Mouse (Mus musculus): ENCODE results near the gene Rnf169. TPM values are rescaled to one million over a fixed set of nuclear protein-coding genes. Genes with fewer than 3 reads are reported as not detected.
"Not testable (repeated sequence)": the region's sequence is repeated elsewhere in the genome, so short reads cannot be mapped to it uniquely, and the experiment has no call there.

Gene Rnf169
- polyA plus RNA-seq, 2 experiments, result 1.6 to 2.2 TPM

- H3K9ac ChIP-seq (replicated peaks), result no peak overlapping the region
Measured at GRCm38 (mm10) chr7:99975819-99976575, 4.3 kb downstream of the Rnf169 start.

GRCm38 (mm10) chr7:99974208-99974970 is 5.9 kb downstream of the Rnf169 start:
- no peak for TF ChIP-seq CTCF (IDR thresholded peaks at IDR 0.05; ENCODE audit: low read depth)
- Histone ChIP-seq H3K9me3 (ENCODE audit: control insufficient read depth, low read length) (no peaks in the 10 kb centered on the region), H3K4me2 (ENCODE audit: low read depth) (no peak overlapping the region), H3K27me3 (ENCODE audit: control insufficient read depth, insufficient read depth, low read length) (no peaks in the 10 kb centered on the region), H3K36me3 (replicated peaks; ENCODE audit: control insufficient read depth, insufficient read depth, low read depth) (no peaks in the 10 kb centered on the region), H3K27ac (no peak overlapping the region), H3K9ac (replicated peaks) (no peak overlapping the region), H3K4me3 (ENCODE audit: insufficient read depth in 1 of 2, low read depth in 2 of 2, low read length in 2 of 2) (no peak overlapping the region), H3K4me1 (replicated peaks; ENCODE audit: control insufficient read depth in 2 of 2, insufficient read depth in 2 of 2, low read length in 1 of 2) (peaks cover 0 to 27% of the 10 kb centered on the region in 2 experiments; a peak in 2 of 4 replicates)
- ATAC-seq (ENCODE audit: insufficient read depth), result no peak
- 70% methylated on average over 10 of the region's 10 CpGs for WGBS (ENCODE audit: insufficient replicate concordance)
- DNase-seq (ENCODE audit: low read depth in 3 of 3, low spot score in 3 of 3), result no peak

More at GRCm38 (mm10) chr7:99975819-99976575, 4.3 kb downstream of the Rnf169 start:
- Histone ChIP-seq H3K27ac (no peak overlapping the region), H3K4me3 (ENCODE audit: insufficient read depth in 1 of 2, low read depth in 2 of 2, low read length in 2 of 2) (no peak overlapping the region), H3K4me2 (ENCODE audit: low read depth) (peak overlapping the region; percentile 27), H3K36me3 (replicated peaks; ENCODE audit: control insufficient read depth, insufficient read depth, low read depth) (no peaks in the 10 kb centered on the region), H3K9me3 (ENCODE audit: control insufficient read depth, low read length) (no peaks in the 10 kb centered on the region), H3K4me1 (replicated peaks; ENCODE audit: control insufficient read depth in 2 of 2, insufficient read depth in 2 of 2, low read length in 1 of 2) (peaks cover 4 to 28% of the 10 kb centered on the region in 2 experiments; a peak in 3 of 4 replicates), H3K27me3 (ENCODE audit: control insufficient read depth, insufficient read depth, low read length) (no peaks in the 10 kb centered on the region)
- no peak for ATAC-seq (ENCODE audit: insufficient read depth)
- DNase-seq (ENCODE audit: low read depth in 3 of 3, low spot score in 3 of 3), result no peak
- 71% methylated on average over 5 of the region's 5 CpGs for WGBS (ENCODE audit: insufficient replicate concordance)
- no peak for TF ChIP-seq CTCF (IDR thresholded peaks at IDR 0.05; ENCODE audit: low read depth)
- TF ChIP-seq EP300 (IDR thresholded peaks at IDR 0.05; ENCODE audit: low read depth), result no peak

GRCm38 (mm10) chr7:99972912-99973311 is 7.3 kb downstream of the Rnf169 start:
- ATAC-seq (ENCODE audit: insufficient read depth), result not testable (repeated sequence)
- peaks cover 0 to 24% of the 10 kb centered on the region in 2 experiments; a peak in 2 of 4 replicates for H3K4me1 ChIP-seq (replicated peaks; ENCODE audit: control insufficient read depth in 2 of 2, insufficient read depth in 2 of 2, low read length in 1 of 2)

GRCm38 (mm10) chr7:99971926-99972325 is 8.3 kb downstream of the Rnf169 start:
- Histone ChIP-seq H3K36me3 (replicated peaks; ENCODE audit: control insufficient read depth, insufficient read depth, low read depth) (no peaks in the 10 kb centered on the region), H3K4me3 (ENCODE audit: insufficient read depth in 1 of 2, low read depth in 2 of 2, low read length in 2 of 2) (no peak overlapping the region), H3K4me2 (ENCODE audit: low read depth) (no peak overlapping the region), H3K9me3 (ENCODE audit: control insufficient read depth, low read length) (no peaks in the 10 kb centered on the region), H3K27ac (no peak overlapping the region), H3K9ac (replicated peaks) (no peak overlapping the region), H3K4me1 (replicated peaks; ENCODE audit: control insufficient read depth in 2 of 2, insufficient read depth in 2 of 2, low read length in 1 of 2) (peaks cover 0 to 23% of the 10 kb centered on the region in 2 experiments; a peak in 2 of 4 replicates), H3K27me3 (ENCODE audit: control insufficient read depth, insufficient read depth, low read length) (no peaks in the 10 kb centered on the region)
- TF ChIP-seq CTCF (IDR thresholded peaks at IDR 0.05; ENCODE audit: low read depth) (no peak), EP300 (IDR thresholded peaks at IDR 0.05; ENCODE audit: low read depth) (no peak)
- DNase-seq (ENCODE audit: low read depth in 3 of 3, low spot score in 3 of 3) (no peak), ATAC-seq (ENCODE audit: insufficient read depth) (0 out of 2 replicates have a peak, but pooled peaks have one; percentile 28)
- WGBS (ENCODE audit: insufficient replicate concordance), result 65% methylated on average over 2 of the region's 2 CpGs

More at GRCm38 (mm10) chr7:99972912-99973311, 7.3 kb downstream of the Rnf169 start:
- H3K27me3 ChIP-seq (ENCODE audit: control insufficient read depth, insufficient read depth, low read length); H3K4me2 ChIP-seq (ENCODE audit: low read depth); H3K9me3 ChIP-seq (ENCODE audit: control insufficient read depth, low read length); H3K27ac ChIP-seq; H3K36me3 ChIP-seq (replicated peaks; ENCODE audit: control insufficient read depth, insufficient read depth, low read depth); DNase-seq (ENCODE audit: low read depth in 3 of 3, low spot score in 3 of 3); H3K4me3 ChIP-seq (ENCODE audit: insufficient read depth in 1 of 2, low read depth in 2 of 2, low read length in 2 of 2); H3K9ac ChIP-seq (replicated peaks): not testable (repeated sequence)
- WGBS (ENCODE audit: insufficient replicate concordance), result 58% methylated on average over 3 of the region's 3 CpGs

GRCm38 (mm10) chr7:99969151-99969550 is 11.1 kb downstream of the Rnf169 start:
- no peaks in the 10 kb centered on the region for H3K36me3 ChIP-seq (replicated peaks; ENCODE audit: control insufficient read depth, insufficient read depth, low read depth)
- no peak overlapping the region for H3K9ac ChIP-seq (replicated peaks)
- H3K4me1 ChIP-seq (replicated peaks; ENCODE audit: control insufficient read depth in 2 of 2, insufficient read depth in 2 of 2, low read length in 1 of 2), result peaks cover 0 to 19% of the 10 kb centered on the region in 2 experiments; a peak in 2 of 4 replicates
- no peak overlapping the region for H3K27ac ChIP-seq
- H3K27me3 ChIP-seq (ENCODE audit: control insufficient read depth, insufficient read depth, low read length), result no peaks in the 10 kb centered on the region
- WGBS (ENCODE audit: insufficient replicate concordance), result 67% methylated on average over 4 of the region's 4 CpGs
- ATAC-seq (ENCODE audit: insufficient read depth) (no peak), DNase-seq (ENCODE audit: low read depth in 3 of 3, low spot score in 3 of 3) (no peak)
- no peaks in the 10 kb centered on the region for H3K9me3 ChIP-seq (ENCODE audit: control insufficient read depth, low read length)
- H3K4me2 ChIP-seq (ENCODE audit: low read depth), result no peak overlapping the region
- TF ChIP-seq EP300 (IDR thresholded peaks at IDR 0.05; ENCODE audit: low read depth) (no peak), CTCF (IDR thresholded peaks at IDR 0.05; ENCODE audit: low read depth) (no peak)
- H3K4me3 ChIP-seq (ENCODE audit: insufficient read depth in 1 of 2, low read depth in 2 of 2, low read length in 2 of 2), result no peak overlapping the region
